Mouse (Mus musculus) adrenal gland, postnatal 14 days (tissue): ENCODE results near the gene Rtbdn. TPM values are rescaled to one million over a fixed set of nuclear protein-coding genes. Genes with fewer than 3 reads are reported as not detected.
"Not testable (repeated sequence)": the region's sequence is repeated elsewhere in the genome, so short reads cannot be mapped to it uniquely, and the experiment has no call there.

ENCODE experiments used
- DNase-seq: peaks from one replicate; pipeline ENCODE4 v3.0.0; 2021; ENCODE audit warnings: mixed read lengths
- long read RNA-seq, 2 experiments: library from polyadenylated mRNA; stranded (forward); transcript quantifications; one replicate each; pipeline ENCODE4 v2.0.0; 2021
- total RNA-seq: library from RNA; stranded (reverse); gene quantifications from 2 replicates; pipeline ENCODE4 v1.2.3, GENCODE M21; 2021

The Rtbdn gene
- not detected in 2 replicates for total RNA-seq
- long read RNA-seq, experiment 1: 0 reads
- long read RNA-seq, experiment 2: 0 reads

GRCm38 (mm10) chr8:84946528-84947240 is at the start of gene Rtbdn:
Gene Rtbdn, plus strand, starts transcription at chr8:84946991.
- no peak for DNase-seq

DNA sequence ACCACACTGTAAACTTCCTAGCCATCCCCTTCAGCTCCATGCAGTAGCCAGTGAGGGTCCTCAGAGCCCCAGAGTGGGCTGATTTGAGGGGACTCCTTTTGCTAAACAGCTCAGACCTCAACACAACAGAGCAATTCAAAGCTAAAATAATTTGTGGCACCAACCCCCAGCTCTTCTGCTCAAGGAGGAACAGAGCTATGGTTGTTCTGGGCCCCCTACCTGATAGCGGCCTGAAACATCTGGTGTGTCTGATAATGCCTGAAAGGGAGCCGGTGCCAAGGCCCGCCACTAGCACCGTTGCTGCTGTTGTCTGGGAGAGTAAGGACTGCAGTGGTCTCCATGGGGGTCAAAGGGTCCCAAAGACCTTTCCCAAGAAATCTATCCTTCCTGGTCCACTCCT is 45.7 kb upstream of the Rtbdn start:
- DNase-seq: no peak

DNA sequence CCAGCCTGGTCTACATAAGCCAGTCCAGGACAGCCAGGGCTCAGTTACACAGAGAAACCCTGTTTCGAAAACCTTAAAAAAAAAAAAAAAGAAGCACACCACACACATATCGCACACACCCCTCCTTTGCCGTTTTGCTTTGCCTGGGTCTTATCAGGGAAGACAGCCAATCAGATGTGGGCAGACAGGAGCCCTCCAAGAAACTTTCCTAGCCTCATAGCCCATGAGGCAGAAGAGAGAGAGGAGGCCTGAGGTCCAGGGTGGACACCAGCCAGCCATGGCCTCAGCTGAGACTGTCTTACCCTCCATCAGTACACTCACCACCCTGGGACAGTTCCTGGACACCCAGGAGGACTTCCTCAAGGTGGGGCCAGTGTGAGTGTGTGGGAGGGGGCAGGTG is 45.0 kb upstream of the Rtbdn start, which contains the start of gene Klf1:
Gene Klf1, plus strand, starts transcription at position 177 of the 400 bp plus-strand sequence.
- no peak for DNase-seq

- no peak for DNase-seq
Measured at GRCm38 (mm10) chr8:84902367-84902919, 44.3 kb upstream of the Rtbdn start.

- peak; percentile 95 for DNase-seq
Measured at GRCm38 (mm10) chr8:84902920-84903661, 43.7 kb upstream of the Rtbdn start.

DNA sequence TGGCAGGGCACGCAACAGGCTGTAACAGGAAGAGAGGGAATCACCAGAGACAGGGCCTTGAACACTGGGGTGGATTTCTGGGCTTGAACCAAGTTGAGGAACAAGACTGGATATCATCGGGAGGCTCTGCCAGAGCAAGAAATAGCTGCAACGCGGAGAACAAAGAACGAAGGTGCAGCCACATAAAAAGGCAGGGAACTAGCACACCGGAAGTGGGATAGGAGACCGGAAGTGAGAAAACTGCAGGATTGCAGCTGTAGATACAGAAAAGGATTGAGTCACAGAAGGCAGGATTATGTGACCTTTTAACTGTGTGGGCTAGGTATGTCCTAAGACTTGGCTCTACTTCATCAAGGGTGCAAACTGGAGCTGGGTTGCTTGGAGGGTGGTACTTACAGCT is 42.4 kb upstream of the Rtbdn start:
- DNase-seq: no peak

- no peak for DNase-seq
Measured at GRCm38 (mm10) chr8:84907037-84907436, 39.8 kb upstream of the Rtbdn start.

DNA sequence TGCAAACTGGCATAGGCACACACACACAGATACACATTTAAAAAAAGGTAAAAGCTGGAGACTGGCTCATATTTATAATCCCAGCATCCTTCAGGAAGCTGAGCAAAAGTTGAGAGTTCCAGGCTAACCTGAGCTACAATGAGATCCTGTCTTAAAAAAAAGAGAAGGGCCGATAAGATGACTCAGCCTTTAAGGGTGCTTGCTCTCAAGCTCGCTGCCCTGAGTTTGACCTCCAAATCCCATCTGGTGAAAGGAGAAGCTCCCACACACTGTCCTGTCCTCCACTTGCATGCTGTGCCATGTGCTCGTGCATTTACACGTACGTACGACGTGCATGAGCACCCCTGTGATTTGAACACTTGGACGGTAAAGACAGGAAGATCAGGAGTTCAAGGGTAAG is 39.3 kb upstream of the Rtbdn start:
- DNase-seq: no peak

DNA sequence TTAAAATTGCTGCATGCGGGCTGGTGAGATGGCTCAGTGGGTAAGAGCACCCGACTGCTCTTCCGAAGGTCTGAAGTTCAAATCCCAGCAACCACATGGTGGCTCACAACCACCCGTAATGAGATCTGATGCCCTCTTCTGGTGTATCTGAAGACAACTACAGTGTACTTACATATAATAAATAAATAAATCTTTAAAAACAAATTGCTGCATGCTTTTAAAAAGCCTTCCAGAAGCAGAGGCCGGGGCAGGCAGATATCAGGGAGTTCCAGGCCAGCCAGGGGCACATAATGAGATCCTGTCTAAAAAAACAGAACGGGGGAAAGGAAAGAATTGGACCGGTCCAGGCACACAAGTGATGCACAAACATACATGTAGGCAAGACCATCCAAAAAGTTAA is 38.8 kb upstream of the Rtbdn start:
- not testable (repeated sequence) for DNase-seq

DNA sequence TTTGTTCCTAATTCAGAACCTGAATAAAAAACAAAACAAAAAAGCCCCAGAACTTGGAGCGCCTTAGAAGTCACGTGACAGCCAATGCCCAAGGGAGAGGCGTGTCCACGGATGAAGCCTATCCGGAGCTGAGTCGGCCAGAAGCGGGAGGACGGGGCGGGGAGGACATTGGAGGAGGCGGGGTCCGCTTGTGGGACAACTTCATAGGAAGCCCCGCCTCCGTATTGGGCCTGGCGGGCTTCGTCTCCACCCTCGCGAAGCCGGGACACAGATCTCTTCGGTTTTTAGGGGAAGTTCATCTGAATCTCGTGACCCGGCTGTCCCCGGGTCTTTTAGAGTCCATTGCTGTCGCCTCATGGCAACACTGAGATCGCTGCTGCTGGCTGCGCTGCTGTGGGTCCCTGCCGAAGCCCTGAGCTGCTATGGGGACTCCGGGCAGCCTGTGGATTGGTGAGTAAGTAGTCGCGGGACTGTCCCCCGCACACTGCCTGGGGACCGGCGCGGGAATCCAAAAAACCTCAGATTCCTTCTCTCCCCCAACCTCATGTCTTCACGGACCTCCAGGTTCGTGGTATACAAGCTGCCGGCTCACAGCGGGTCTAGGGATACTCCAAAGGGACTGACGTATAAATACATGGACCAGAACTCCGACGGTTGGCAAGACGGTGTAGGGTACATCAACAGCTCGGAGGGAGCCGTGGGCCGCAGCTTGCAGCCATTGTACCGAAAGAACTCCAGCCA is 38.2 kb upstream of the Rtbdn start, which contains the start of gene Dnase2a:
Gene Dnase2a, plus strand, starts transcription at position 140 of the 741 bp plus-strand sequence.
- peak; percentile 98 for DNase-seq

DNA sequence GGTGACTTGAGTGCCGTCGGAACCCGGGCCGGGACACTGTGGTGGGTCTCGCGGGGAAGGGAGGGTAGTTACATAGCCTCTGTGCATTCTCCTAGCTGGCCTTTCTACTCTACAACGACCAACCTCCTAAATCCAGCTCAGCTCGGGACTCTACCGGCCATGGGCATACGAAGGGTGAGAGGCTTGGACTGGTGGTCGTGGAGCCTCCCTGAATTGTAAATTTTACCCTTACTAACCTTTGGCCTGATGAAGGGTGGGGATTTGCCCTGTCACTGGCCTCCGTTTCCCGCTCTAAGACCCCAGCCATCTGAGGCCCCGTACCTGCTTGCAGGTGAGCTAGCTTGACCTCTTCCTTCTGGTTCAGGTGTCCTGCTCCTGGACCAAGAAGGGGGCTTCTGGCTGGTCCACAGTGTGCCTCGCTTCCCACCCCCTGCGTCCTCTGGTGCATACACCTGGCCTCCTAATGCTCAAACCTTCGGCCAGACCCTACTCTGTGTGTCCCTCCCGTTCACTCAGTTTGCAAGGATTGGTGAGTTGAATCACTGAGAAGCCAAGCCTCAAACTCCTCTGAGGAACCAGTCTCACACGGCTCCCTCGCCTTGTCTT is 37.5 kb upstream of the Rtbdn start:
- DNase-seq: no peak

DNA sequence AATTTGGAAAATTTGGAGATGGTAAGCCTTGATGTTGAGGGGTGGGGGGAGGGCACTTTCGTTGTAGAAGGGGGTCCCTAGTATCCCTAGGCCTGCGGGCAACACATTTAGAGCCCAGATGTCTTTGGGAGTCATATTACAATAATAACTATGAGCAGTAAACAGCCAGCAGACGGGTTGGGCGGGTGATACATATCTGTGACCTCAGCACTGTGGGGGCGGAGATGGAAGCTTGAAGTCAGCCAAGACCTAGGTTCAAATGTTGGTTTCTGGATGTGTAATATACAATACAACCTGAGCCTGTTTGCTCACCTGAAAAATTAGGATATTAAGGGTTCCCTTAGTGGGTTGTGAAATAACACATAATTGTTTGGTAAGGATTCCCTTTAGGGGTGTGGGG is 36.8 kb upstream of the Rtbdn start:
- DNase-seq: no peak

DNA sequence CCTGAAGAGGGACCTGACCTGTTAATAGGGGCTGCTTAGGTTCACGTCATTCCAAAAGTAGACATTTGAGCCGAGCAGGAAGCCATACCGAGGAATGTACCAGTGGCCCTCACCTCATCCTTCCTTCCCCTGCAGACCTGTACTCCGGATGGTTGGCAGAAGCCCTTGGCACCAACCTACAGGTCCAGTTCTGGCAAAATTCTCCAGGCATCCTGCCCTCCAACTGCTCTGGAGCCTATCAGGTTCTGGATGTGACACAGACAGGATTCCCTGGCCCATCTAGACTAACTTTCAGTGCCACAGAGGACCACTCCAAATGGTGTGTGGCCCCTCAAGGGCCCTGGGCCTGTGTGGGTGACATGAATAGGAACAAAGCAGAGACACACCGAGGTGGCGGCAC is 36.2 kb upstream of the Rtbdn start:
- no peak for DNase-seq

GRCm38 (mm10) chr8:84911854-84912253 is 34.9 kb upstream of the Rtbdn start:
- no peak for DNase-seq

GRCm38 (mm10) chr8:84912391-84912790 is 34.4 kb upstream of the Rtbdn start:
- DNase-seq: no peak

DNA sequence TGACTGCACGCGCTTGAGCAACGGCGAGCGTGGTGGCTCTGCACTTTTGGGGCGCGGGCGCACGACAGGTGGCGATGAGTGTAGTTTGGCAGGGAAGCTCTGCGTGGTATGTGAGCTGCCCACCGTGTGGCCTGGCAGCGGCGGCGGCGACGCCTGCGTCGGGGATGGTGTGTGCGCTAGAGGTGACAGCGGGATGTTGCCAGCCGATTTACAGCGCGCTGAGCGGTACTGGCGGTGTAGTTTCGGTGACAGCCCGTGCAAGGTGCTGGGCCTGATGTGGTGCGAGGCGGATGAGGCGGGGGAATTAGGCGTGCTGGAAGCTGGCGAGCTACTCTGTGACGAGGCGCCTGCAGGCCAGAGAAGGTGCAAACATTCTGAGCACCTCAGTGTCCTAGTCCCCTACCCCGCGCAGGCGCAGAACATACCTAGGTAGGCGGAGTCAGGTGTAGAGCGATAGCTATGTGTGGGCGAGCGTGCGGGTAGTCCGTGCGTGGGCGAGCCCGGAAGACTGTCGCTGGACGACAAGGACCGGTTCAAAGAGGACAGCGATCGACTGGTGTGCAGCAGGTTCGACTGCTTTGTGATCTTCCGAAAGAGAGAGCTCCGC is 33.8 kb upstream of the Rtbdn start:
- DNase-seq: peak; percentile 80

- no peak for DNase-seq
Measured at GRCm38 (mm10) chr8:84913502-84913900, 33.3 kb upstream of the Rtbdn start.

DNA sequence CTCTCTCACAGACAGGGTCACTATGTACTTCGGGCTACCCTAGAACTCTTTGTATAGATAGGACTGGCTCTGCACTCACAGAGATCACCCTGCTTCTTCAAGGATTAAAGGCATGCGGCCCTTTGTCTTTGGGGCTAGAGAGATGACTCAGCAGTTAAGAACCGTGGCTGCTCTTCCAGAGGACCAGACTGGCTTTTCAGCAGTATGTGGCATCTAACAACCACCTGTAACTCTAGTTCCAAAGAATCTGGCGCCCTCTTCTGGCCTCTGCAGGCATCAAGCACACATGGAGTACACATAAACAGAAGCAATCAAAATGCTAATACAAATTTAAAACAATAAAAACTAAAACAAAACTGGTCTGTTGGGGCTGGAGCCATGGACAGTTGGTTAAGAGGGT is 32.8 kb upstream of the Rtbdn start:
- DNase-seq: peak; percentile 43

DNA sequence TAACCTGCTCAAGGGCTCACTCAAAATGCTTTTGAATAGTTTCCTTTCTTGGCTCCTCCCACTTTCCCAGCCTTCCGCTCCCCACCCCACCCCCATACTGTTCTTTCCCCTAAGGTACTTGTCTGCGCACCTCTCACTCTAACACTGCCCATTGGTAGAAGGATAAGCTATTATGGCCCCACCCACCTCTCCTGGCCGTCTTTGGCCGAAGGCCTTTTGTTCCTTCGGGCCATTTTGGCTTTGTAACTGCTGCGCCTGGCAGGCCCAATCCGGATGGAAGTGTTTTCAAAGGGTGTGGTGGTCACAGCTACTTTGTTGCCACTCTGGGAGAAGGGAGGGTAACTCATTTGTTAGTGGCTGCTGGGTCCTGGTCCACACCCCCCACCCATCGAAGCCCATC is 31.5 kb upstream of the Rtbdn start:
- no peak for DNase-seq

DNA sequence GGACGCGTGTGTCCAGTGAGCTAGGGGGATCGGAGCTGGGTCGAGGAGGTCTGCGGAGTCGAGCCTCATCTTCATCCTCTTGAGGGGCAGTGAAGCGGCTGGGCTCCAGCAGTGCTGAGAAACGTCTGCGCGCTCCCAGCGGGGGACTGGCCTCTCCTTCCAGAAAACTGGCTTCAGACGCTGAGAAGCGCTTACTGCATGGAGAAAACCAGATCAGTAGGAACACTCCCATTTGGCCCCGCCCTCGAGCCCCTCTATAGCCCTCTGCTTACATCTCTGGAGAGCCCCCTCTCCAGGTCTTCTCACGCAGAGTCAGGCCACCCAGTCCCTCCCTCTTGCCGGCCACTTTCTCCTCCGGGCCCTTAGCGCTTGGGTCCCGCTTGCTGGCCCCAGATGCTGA is 29.0 kb upstream of the Rtbdn start:
- DNase-seq: no peak

- DNase-seq: no peak
Measured at GRCm38 (mm10) chr8:84918646-84919045, 28.1 kb upstream of the Rtbdn start.

GRCm38 (mm10) chr8:84921596-84921995 is 25.2 kb upstream of the Rtbdn start:
- no peak for DNase-seq
